Mouse (Mus musculus) layer of hippocampus, adult 11-12 months (tissue): ENCODE measurements around the gene Agbl4.
"Not testable (repeated sequence)": the region's sequence is repeated elsewhere in the genome, so short reads cannot be mapped to it uniquely, and the experiment has no call there.

ENCODE experiments used
- DNase-seq: peaks from one replicate; pipeline ENCODE4 v3.0.0; 2022; ENCODE audit warnings: low spot score

Agbl4 gene

DNA sequence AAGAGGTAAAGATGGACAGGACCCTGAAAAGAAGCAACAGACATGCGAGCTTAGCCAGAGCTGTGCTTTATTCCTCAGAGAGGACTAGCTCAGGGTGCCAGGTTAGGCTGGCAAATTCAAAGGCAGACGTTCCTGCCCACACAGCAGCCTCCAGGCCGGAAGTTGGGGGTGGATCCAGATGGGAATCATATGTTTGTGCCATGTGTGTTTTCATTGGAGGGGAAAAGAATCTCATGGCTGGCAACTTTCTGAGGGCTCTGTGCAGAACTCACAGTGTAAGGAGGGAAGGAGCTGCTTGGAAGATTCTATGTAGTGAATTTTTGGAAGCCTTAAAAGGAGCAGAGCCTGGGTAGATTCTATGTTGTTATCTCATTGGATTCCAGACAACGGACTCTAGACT is 519.1 kb downstream of the Agbl4 start:
- DNase-seq, result peak; percentile 79

DNA sequence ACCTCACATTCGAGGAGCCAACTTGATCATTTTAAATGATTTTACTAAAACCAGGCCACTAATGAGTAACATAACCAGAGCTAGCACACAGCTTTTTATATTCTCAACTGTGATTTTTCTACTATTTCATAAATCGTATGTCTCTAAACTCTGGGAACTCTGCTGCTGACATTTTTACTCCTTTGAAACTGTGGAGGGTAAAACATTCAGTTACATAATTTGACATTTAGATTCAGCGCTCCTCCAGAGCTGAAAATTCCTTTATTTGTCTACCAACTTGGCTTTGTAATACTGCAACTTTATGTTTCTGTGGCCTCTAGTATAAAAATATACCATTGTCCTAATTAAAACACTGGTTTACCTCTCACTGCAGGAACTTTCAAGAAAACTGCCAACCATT is 523.6 kb downstream of the Agbl4 start:
- no peak for DNase-seq

DNA sequence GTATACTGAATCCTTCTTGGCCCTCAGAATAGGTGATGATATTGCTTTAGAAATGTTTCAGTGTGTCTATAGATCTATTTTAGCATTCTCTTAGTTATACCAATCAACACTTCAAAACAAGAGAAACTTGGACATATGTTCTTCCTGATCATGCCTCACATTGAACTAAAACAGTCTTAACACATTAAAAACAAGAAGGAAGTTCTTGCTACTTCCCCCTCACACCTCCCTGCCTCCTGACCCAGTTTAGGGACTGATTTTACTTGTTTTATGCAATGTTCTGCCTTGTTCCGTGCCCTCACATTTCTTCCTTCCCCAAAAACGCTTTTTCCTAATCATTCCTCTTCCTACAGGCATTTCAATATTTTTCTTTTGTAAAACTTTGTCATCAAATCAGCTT is 604.2 kb downstream of the Agbl4 start:
- DNase-seq, result no peak

DNA sequence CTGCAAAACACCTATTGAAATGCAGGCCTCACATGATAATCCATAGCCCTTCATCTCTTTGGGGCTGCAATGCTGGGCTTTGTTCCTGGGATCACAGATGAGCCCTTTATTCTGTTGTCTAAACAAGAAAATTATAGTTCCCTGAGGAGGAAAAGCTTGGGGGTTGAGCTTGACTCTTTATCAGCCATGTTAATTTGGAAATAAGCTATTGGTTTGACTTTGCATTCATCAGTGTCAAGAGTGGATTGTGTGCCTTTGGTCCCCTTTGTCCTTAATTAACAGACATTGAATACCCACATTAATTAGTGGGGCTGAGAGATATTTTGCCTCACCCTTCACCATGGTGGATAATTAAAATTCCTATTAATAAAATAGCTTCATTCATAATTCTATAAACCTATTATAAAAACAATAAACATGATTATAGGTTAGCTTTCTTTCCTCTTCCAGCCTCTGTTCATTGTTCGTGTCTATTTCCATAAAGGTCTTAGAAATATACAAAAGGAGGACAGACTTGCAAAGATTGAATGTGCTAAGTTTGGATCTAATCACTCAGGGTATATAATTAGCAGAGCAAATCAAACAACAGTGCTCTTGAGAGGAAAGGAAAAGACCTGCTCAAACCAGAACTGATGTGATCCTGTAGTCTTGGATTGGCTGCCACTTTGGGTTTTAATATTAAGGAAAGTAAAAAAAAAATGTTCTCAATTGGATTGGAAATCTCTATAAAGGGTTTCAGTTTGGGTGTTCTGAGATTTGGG is 607.4 kb downstream of the Agbl4 start:
- DNase-seq, result no peak

DNA sequence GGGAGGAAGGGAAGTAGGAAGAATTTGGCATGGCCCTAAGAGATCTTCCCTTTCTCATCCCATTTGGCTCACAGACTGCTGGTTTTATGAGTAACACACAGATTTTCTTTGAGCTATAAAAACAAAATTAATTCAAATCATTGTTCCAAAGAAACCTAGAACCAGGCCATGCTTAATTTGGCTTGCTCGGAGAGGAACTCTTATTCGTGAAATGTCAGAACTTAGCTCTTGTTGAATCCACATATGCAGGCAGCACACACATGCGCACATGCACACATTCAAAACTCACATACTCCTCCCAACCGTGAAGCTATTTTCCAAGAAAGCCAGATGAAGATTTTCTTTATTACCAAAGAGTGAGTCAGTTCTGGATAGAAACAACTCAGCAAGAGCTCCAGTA is 621.9 kb downstream of the Agbl4 start:
- DNase-seq, result peak; percentile 29

DNA sequence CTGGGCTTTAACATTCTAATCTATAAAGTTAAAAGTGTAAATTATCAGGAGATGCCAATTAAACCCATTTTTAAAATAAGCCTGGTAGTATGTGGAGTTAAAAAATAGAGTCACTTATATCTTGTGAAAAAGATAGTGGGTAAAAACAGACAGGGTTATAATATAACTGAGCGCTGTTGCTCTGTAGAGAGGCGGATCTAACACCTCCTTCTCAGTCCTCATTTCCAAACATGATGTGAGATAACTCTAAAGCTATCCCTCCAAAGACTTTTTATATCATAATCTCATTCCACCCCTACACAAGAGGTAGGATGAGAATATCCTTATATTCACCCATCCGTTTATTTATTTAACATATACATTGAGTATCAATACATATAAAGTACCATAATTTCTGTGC is 669.9 kb downstream of the Agbl4 start:
- no peak for DNase-seq

DNA sequence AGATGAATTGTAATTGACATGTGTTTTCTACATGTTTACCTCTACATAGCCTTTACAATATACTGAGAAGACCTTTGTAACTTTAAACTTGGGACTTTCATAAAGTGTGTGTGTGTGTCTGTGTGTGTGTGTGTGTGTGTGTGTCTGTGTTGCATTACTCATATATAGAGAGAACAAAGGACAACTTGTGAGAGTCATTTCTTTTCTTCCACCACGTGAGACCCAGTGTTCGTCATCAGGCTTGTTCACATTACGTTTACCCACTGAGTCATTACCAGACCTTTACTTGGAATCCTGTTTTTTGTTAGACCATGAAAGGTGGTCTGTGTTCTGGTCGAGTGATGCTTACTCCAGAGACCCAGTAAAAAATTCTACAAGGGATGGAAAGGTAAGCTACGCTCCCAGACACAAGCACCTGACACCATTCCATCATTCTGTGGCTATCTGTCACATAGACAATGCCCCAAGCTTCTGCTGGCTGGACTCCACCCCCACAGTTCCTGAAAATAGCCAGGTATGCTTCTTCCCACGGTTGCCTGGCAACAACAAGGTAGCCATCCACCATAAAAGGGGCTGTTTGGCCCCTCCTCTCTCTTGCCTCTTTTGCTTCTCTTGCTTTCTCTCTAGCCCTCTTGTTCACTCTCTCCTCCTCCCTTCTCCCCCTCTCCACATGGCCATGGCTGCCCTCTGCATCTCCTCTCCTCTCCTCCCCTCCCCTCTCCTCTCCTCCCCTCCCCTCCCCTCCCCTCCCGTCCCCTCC is 676.5 kb downstream of the Agbl4 start:
- DNase-seq, result no peak

DNA sequence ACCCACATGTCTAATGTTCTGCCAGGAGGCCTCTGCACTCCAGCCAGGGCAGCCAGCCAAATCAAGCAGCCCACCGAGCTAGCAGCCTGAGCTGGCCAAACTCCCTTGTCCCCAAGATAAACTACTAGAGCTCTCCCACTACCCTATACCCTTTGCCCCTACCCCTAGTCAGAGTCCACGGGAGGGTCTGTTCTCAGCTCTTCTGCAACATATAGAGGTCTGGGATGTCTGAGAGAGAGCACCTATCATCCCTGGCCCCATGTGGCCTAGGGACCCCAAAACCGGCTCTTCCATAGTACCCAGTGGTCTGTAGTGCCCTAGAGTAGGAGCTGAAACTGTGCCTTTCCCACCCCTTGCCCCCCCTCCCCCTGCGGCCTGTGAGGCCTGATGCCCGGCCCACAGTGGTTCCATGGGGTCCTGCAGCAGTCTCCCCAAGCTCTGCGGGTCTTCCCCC is 677.3 kb downstream of the Agbl4 start:
- DNase-seq, result no peak

DNA sequence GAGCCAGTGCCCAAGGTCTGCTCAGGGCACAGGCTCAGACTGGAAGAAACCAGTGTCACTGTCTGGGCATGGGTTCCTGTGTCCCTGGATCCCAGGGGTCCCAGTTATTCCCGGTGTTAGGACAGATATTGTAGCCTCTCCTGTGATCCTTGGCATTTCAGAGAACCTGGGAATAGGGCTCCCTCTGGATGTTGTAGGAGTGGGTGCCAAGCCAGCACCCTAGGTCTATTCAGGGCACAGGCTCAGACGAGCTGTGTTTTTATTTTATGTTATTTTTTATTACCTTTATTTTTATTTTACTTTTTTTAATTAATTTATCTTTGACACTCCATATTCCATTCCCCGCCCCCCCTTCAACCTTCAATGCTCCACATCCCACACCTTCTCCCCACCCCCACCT is 680.3 kb downstream of the Agbl4 start:
- DNase-seq, result no peak

DNA sequence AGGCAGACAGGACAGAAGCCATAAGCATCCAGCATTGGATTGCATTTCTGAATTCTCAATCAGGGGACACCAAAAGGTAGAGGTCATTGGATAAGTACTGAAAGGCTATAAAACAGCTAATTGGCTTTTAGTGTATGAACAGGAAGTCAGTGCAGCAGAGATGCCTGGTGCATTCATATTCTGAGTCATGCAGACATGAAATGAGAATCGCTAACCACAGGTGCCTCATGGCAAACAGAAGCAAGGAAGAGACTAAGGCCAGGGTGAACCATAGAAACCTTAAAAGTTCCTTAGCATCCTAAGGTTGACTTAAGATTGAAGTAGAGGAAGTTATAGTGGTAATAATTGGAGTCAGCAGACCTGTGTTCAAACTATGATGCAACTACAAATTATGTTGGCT is 687.9 kb downstream of the Agbl4 start:
- DNase-seq, result no peak

DNA sequence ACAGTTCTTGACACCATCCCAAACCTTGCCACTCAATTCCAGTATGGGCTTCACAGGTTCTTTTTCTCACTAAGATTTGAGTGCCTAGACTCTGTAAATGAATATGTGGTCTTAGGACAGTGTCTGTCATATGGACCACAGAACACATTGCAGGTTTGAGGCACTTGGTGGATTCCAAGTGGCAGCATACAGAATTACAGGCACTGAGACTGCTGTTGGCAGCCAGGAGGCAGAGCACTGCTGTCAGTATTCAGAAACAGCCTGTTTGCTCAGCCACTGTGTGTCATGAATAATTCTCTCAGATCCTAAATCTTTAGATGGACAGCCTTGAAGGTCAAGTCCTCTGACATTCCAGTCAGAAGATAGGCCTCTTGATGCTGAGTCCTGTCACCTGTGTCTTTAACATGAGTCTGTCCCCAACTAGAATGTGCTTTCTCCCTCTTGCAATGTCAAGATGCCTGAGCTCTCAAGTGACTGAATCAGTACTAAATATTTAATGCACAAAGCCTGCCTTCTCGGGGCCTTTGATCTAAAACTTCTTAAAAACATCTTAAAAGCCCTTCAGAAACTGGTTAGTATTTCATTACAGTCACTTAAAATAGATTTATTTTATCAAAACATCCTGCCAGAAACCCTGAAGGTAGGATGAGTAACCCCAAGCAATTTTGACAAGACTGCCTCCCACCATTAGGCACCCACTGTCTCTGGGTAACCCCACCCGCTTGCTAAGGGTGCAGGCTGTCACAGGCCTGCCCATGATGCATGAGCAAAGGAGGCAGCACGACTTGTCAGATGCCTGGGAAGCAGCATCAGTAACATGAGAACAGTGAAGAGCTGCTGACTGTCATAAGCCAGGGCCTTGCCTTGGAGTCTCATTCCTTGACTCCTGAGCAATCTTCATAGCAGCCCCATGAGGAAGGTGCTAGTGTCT is 739.0 kb downstream of the Agbl4 start:
- no peak for DNase-seq

DNA sequence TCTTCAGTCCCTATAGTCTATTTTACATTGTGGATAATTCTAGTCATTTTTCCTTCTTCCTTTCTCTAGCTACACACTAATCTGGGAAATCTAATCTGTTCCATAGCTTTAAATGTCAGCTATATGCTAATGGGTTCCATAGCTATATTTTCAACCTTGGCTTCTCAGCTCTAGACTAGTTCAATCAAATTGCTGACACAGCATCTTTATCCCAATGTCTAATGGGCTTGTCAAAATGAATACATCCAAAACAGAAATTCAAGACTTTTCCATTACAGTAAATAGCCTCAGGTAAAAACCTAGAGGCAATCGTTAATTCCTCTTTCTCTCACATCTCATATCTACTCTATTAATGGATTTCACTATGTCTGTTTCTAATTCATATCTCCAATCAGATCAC is 750.3 kb downstream of the Agbl4 start:
- DNase-seq, result no peak

DNA sequence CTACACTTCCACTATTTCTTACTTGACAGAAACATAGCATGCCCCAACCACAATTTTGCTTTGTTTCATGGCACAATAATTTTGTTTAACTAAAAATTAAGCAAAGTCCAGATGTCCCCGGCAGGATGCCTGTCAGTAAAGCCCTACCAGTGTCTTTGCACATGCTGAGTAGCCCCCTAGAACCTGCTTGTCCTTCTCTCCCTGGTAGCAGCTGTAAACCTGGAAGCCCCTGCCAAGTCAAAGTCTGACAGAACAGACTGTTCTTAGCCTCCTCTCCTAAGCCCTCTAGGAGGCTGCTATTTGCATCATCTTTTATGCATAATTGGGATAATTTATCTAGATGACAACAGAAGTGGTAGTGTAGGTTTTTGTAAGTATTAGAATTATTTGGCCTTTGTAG is 758.4 kb downstream of the Agbl4 start:
- no peak for DNase-seq

DNA sequence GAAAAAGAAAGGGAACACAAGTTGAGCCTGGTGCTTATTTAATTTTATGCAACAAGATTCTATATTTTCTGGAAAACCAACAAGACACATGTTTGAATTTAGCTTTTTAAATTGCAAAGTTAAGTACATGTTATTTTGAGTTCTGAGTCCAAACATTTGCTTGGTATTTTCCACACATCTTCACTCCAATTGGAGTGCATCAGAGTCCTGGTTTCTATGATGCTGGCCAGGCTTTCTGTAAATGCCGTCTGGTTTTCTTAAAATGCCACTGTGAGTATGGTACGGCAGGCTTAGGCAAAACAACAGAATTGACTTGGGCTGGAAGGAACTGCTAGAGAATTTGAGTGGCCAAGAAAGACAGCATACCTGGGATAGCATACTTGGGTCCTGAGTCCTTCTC is 784.0 kb downstream of the Agbl4 start:
- no peak for DNase-seq

DNA sequence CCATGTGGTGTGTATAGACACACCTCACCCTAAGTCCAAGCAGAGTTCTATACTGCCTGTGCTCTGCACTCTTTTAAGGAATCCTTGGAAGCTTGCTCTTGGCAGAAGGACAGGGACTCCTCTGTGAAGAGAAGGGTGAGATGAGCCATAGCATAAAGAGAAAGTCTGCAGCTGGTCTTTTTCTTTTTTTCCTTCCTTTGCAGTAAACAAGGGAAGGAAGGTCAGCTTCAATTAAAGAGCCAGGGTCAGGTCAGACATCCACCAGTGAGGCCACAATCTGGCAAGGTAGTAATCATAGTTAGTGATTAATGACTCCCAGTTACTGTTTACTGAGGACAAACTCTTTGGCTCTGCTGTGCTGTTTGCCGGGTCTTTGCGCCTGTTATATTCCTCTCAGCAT is 802.6 kb downstream of the Agbl4 start:
- no peak for DNase-seq

DNA sequence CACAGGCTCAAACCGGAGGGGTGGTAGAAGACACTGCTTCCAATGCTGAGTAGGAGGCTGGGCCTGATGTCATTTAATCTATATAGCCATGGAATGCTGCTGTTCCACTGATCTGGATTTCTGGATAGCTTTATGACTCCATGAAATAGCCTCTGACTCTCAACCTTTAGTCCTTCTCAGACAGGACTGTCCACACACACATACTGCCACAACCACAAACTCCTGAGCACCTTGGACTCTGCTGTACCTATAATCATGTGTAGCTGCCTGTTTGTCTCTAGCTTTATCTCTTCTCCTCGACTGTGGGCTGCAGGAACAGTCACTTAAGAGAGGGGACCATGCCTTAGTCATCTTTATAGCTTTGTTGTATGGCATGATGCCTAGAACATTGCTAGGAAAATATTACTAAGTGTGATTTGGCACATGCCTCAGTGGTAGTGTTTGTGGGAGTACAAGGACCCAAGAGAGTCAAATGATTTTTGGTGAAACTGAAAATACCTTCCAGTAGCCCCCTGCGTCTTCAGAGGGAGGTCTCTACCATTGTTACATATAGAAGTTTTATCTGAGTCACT is 817.8 kb downstream of the Agbl4 start:
- no peak for DNase-seq

DNA sequence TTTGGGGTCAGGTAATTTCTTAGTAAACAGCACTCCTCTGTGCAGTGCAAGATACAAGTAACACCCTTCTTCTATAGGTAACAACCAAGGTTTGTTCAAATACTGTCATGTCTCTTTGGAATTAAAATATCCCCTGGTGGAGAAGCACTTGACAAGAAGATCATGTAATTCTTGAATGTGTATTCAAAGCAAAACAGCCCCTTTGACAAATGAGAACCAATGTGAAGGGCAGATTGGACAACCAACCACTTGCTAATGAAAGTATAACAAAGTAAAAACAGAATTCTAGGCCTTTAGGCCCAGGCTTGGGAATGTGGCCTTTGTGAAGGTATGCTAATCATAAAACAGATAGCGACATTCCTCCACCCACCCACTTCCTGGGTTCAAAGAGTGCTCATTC is 821.6 kb downstream of the Agbl4 start:
- not testable (repeated sequence) for DNase-seq

DNA sequence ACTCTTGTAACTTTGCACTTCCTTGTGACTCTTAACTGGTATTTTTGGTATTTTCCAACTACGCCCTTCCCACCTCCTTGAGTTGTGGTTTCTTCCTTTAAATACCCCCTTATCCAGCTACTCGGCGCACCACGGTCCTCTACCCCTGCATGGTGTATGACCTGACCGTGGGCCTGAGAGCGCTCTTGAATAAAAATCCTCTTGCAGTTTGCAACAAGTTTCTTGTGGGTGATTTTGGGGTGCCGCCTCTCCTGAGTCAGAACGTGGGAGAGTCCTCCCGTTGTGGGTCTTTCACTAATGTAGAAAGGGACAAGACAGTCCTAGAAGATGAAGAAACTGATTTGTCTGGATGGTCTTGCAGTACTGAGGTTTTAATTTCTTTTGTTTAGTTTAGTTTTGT is 822.1 kb downstream of the Agbl4 start:
- DNase-seq, result not testable (repeated sequence)

DNA sequence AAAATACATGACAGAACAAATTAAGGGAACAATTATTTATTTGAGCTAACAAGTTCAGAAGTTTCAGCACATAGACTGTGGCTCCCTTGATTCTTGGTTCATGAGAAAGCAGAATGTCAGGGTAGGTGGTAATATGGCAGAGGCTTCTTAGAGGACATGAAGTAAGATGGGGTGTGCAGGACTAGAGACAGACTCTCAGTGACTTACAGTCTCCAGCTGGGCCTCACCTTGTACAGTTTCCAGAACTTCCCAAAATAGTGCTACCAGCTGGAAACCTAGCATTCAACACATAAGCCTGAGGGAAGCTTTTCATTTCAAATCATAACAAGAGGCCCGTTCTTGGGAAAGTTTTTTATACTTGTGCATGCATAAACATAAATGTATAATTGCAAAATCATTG is 836.4 kb downstream of the Agbl4 start:
- no peak for DNase-seq

DNA sequence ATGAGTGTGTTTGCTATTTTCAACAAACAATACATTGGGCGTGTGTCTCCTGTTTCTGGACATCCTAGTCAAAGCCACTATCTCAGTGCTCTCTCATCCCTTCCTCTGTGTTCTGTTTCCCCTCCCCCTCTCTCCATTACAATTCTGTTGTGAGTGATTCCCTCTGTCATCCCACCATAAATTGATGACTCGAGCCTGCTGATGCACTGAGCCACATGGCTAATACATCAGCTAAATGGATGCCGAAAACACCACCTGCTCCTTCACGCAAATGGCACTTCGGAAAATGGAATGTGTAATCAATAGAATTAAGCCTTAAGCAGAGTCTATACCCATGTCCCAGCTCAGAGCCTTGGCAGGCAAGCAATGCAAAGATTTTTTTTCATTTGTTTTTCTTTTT is 854.5 kb downstream of the Agbl4 start:
- no peak for DNase-seq

DNA sequence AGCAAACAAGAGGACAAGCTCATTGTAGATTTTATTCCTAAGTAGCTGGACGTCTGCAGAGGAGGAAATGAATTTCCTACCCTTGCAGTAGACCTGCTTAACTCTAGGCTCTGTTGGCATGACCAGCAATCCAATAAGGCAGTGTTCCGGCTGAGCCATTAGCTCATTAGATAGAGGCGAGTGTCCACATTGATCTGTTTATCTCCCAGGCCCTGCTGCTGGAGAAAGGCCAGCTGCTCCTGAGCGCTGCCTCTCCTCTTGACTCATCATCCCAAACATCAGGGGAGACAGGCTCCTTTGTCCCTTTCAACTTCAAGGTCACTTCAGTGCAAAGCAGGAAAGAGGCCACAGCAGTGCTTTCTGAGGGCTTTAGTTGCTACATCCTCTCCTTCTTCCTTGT is 858.0 kb downstream of the Agbl4 start:
- no peak for DNase-seq

DNA sequence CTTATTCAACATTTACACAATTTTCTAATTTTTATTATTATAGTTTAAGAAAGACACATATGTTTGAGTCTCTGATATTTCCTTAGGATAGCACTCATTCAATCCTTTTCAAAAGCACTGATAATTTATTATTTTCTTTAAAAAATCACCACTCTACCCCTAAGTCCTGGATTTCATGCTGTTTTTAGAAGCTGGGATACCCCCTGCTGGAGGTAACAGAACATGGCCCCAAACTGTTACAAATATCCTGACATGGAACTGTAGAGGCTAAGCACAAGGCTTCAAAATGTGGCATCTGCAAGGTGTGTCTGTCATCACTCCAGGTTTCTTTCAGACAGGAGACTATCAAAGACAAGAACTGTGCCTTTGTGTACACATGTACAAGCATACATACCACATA is 859.5 kb downstream of the Agbl4 start:
- DNase-seq, result no peak
